Mouse (Mus musculus) retina, embryonic 14.5 days (tissue): ENCODE results near the gene Lrrc28.

Source experiments
- DNase-seq: peaks from one replicate; pipeline ENCODE4 v3.0.0-alpha.2; 2015; ENCODE audit warnings: low spot score

The Lrrc28 gene

GRCm38 (mm10) chr7:67644833-67645680, at the start of gene Lrrc28:
Gene Lrrc28 (minus strand): TSS chr7:67645268.
- peak; percentile 100 for DNase-seq

GRCm38 (mm10) chr7:67692791-67693538, 47.9 kb upstream of the Lrrc28 start:
- no peak for DNase-seq

- no peak for DNase-seq
Observed at GRCm38 (mm10) chr7:67692141-67692540, 47.1 kb upstream of the Lrrc28 start.

- no peak for DNase-seq
Observed at GRCm38 (mm10) chr7:67691036-67691435, 46.0 kb upstream of the Lrrc28 start.

- no peak for DNase-seq
Observed at GRCm38 (mm10) chr7:67689793-67690192, 44.7 kb upstream of the Lrrc28 start.

- DNase-seq, result no peak
Observed at GRCm38 (mm10) chr7:67688281-67688680, 43.2 kb upstream of the Lrrc28 start.

- no peak for DNase-seq
Observed at GRCm38 (mm10) chr7:67686545-67686944, 41.5 kb upstream of the Lrrc28 start.

- no peak for DNase-seq
Observed at GRCm38 (mm10) chr7:67683006-67683405, 37.9 kb upstream of the Lrrc28 start.

GRCm38 (mm10) chr7:67681078-67681477, 36.0 kb upstream of the Lrrc28 start:
- no peak for DNase-seq

GRCm38 (mm10) chr7:67678878-67679499, 33.9 kb upstream of the Lrrc28 start:
- no peak for DNase-seq

- no peak for DNase-seq
Observed at GRCm38 (mm10) chr7:67673656-67674055, 28.6 kb upstream of the Lrrc28 start.

GRCm38 (mm10) chr7:67672650-67673049, 27.6 kb upstream of the Lrrc28 start:
- DNase-seq, result peak; percentile 92

GRCm38 (mm10) chr7:67670965-67671364, 25.9 kb upstream of the Lrrc28 start:
- no peak for DNase-seq

GRCm38 (mm10) chr7:67663981-67664694, 19.1 kb upstream of the Lrrc28 start:
- no peak for DNase-seq

- no peak for DNase-seq
Observed at GRCm38 (mm10) chr7:67662424-67662823, 17.4 kb upstream of the Lrrc28 start.

- no peak for DNase-seq
Observed at GRCm38 (mm10) chr7:67658110-67658509, 13.0 kb upstream of the Lrrc28 start.

GRCm38 (mm10) chr7:67655186-67655585, 10.1 kb upstream of the Lrrc28 start:
- peak; percentile 22 for DNase-seq

- DNase-seq, result no peak
Observed at GRCm38 (mm10) chr7:67654668-67655067, 9.6 kb upstream of the Lrrc28 start.

GRCm38 (mm10) chr7:67652211-67652610, 7.1 kb upstream of the Lrrc28 start:
- no peak for DNase-seq

GRCm38 (mm10) chr7:67648376-67648775, 3.3 kb upstream of the Lrrc28 start:
- no peak for DNase-seq

- DNase-seq, result peak; percentile 76
Observed at GRCm38 (mm10) chr7:67647277-67647676, 2.2 kb upstream of the Lrrc28 start, which contains the start of gene Ttc23. Gene Ttc23 (plus strand): TSS chr7:67647410.

GRCm38 (mm10) chr7:67646131-67646530, 1.1 kb upstream of the Lrrc28 start:
- DNase-seq, result no peak
